Mouse (Mus musculus) liver, postnatal 0 days (tissue): ENCODE measurements around the gene Prr18. TPM values are rescaled to one million over a fixed set of nuclear protein-coding genes. Genes with fewer than 3 reads are reported as not detected.

Experiments
- ATAC-seq: fragments of 200-750 bp; cut with Nextera tagmentation; 2 replicates; pipeline ENCODE4 v1.8.0; 2017; ENCODE audit warnings: mild to moderate bottlenecking, moderate library complexity
- DNase-seq: peaks from one replicate; pipeline ENCODE4 v3.0.0-alpha.2; 2016
- H3K27ac ChIP-seq: fragments of 300-500 bp; sonication (generic); 2 replicates; pipeline ENCODE4 v1.5.1; 2014; ENCODE audit warnings: antibody characterized with exemption, moderate library complexity, mild to moderate bottlenecking, low read depth
- H3K27me3 ChIP-seq: fragments of 300-500 bp; sonication (generic); 2 replicates; pipeline ENCODE4 v1.6.1; 2014; ENCODE audit warnings: low read length, control low read depth, mixed read lengths; ENCODE audit not compliant: insufficient read depth
- H3K36me3 ChIP-seq: fragments of 300-500 bp; sonication (generic); replicated peaks from 2 replicates; pipeline ENCODE4 v1.6.1; 2014; ENCODE audit warnings: mild to moderate bottlenecking, control low read depth, low read length, moderate library complexity, mixed read lengths; ENCODE audit not compliant: insufficient read depth
- H3K4me1 ChIP-seq: fragments of 300-500 bp; sonication (generic); 2 replicates; pipeline ENCODE4 v1.6.1; 2014; ENCODE audit warnings: antibody characterized with exemption, mild to moderate bottlenecking, control low read depth; ENCODE audit not compliant: insufficient read depth
- H3K4me2 ChIP-seq: fragments of 300-500 bp; sonication (generic); 2 replicates; pipeline ENCODE4 v1.6.1; 2014; ENCODE audit warnings: low read depth, mild to moderate bottlenecking, low read length, moderate library complexity, mixed read lengths
- H3K4me3 ChIP-seq: fragments of 300-500 bp; sonication (generic); 2 replicates; pipeline ENCODE4 v1.5.1; 2014; ENCODE audit warnings: low read depth, low read length
- H3K9ac ChIP-seq: fragments of 300-500 bp; sonication (generic); replicated peaks from 2 replicates; pipeline ENCODE4 v1.6.1; 2014; ENCODE audit warnings: mild to moderate bottlenecking, moderate library complexity
- H3K9me3 ChIP-seq: fragments of 300-500 bp; sonication (generic); 2 replicates; pipeline ENCODE4 v1.6.1; 2016; ENCODE audit warnings: mild to moderate bottlenecking, control low read depth, low read length, mixed read lengths
- CTCF ChIP-seq: sonication (generic); IDR thresholded peaks from 2 replicates; pipeline ENCODE4 v1.5.1; 2016; ENCODE audit warnings: antibody characterized with exemption, low read depth
- EP300 ChIP-seq: IDR thresholded peaks from 2 replicates; pipeline ENCODE4 v1.6.1; 2016; ENCODE audit warnings: antibody characterized with exemption, low read depth, mild to moderate bottlenecking
- WGBS: fragments of 180-500 bp; shearing (Covaris S2); extraction: QIAGEN DNeasy Blood & Tissue Kit; methylation state at CpG from one replicate; pipeline ENCODE4 v1.1.7; 2014; ENCODE audit not compliant: insufficient replicate concordance; 5-methylcytosine and 5-hydroxymethylcytosine counted together
- polyA plus RNA-seq: library from polyadenylated mRNA; unstranded; fragments of >200 nt; fragmentation: Nextera tagmentation; extraction: Ambion mirVana; gene quantifications from 2 replicates; pipeline ENCODE4 v1.2.1, GENCODE M21; 2015

The Prr18 gene
- polyA plus RNA-seq, 1 experiment from 2014 or later: not detected

GRCm38 (mm10) chr17:8298281-8298680, 39.0 kb upstream of the Prr18 start:
- Histone ChIP-seq H3K36me3 (peaks cover 23% of the 10 kb centered on the region), H3K9ac (no peak overlapping the region), H3K9me3 (no peaks in the 10 kb centered on the region), H3K4me2 (no peak overlapping the region), H3K4me3 (no peak overlapping the region), H3K27ac (peak overlapping the region; percentile 75; the same call in 1 of the 2 replicates), H3K4me1 (peaks cover 12% of the 10 kb centered on the region), H3K27me3 (no peaks in the 10 kb centered on the region)
- WGBS: 81% methylated on average over 2 of the region's 2 CpGs
- ATAC-seq: no peak
- DNase-seq: no peak
- no peak for TF ChIP-seq CTCF
- no peak for TF ChIP-seq EP300

GRCm38 (mm10) chr17:8299524-8299923, 37.7 kb upstream of the Prr18 start:
- peak; percentile 91 for ATAC-seq
- H3K27ac ChIP-seq: peak overlapping the region; percentile 75
- peaks cover 20% of the 10 kb centered on the region for H3K36me3 ChIP-seq
- peak; percentile 60 for DNase-seq
- no peak for TF ChIP-seq CTCF
- peak; percentile 29; the same call in 1 of the 2 replicates for TF ChIP-seq EP300
- no peak overlapping the region for H3K9ac ChIP-seq
- no peaks in the 10 kb centered on the region for H3K9me3 ChIP-seq
- H3K4me2 ChIP-seq: no peak overlapping the region
- no peaks in the 10 kb centered on the region for H3K27me3 ChIP-seq
- H3K4me1 ChIP-seq: peaks cover 12% of the 10 kb centered on the region
- no peak overlapping the region for H3K4me3 ChIP-seq

GRCm38 (mm10) chr17:8301515-8301914, 35.7 kb upstream of the Prr18 start:
- 68% methylated on average over 4 of the region's 4 CpGs for WGBS

GRCm38 (mm10) chr17:8302772-8303438, 34.4 kb upstream of the Prr18 start:
- ATAC-seq (no peak), DNase-seq (no peak)
- H3K27me3 ChIP-seq: no peaks in the 10 kb centered on the region
- H3K9ac ChIP-seq: no peak overlapping the region
- no peaks in the 10 kb centered on the region for H3K9me3 ChIP-seq
- H3K27ac ChIP-seq: no peak overlapping the region
- TF ChIP-seq CTCF (no peak), EP300 (no peak)
- H3K4me1 ChIP-seq: peaks cover 10% of the 10 kb centered on the region
- H3K4me3 ChIP-seq: no peak overlapping the region
- WGBS: 53% methylated on average over 7 of the region's 7 CpGs
- H3K36me3 ChIP-seq: peaks cover 8% of the 10 kb centered on the region
- no peak overlapping the region for H3K4me2 ChIP-seq

More at GRCm38 (mm10) chr17:8301515-8301914, 35.7 kb upstream of the Prr18 start:
- ATAC-seq: no peak
- Histone ChIP-seq H3K36me3 (peaks cover 12% of the 10 kb centered on the region), H3K9ac (no peak overlapping the region), H3K4me2 (no peak overlapping the region), H3K9me3 (no peaks in the 10 kb centered on the region), H3K27me3 (no peaks in the 10 kb centered on the region), H3K4me3 (no peak overlapping the region), H3K27ac (no peak overlapping the region), H3K4me1 (peaks cover 12% of the 10 kb centered on the region)
- no peak for DNase-seq
- TF ChIP-seq EP300 (no peak), CTCF (peak; percentile 30; the same call in 1 of the 2 replicates)

GRCm38 (mm10) chr17:8303671-8304070, 33.6 kb upstream of the Prr18 start:
- H3K27ac ChIP-seq: no peak overlapping the region
- no peaks in the 10 kb centered on the region for H3K9me3 ChIP-seq
- no peak overlapping the region for H3K4me2 ChIP-seq
- H3K9ac ChIP-seq: no peak overlapping the region
- peaks cover 10% of the 10 kb centered on the region for H3K4me1 ChIP-seq
- no peaks in the 10 kb centered on the region; the same call in 1 of the 2 replicates for H3K36me3 ChIP-seq
- H3K27me3 ChIP-seq: no peaks in the 10 kb centered on the region
- ATAC-seq (no peak), DNase-seq (no peak)
- WGBS: 73% methylated on average over 5 of the region's 5 CpGs
- TF ChIP-seq CTCF (no peak), EP300 (no peak)
- H3K4me3 ChIP-seq: no peak overlapping the region

GRCm38 (mm10) chr17:8305801-8306200, 31.5 kb upstream of the Prr18 start:
- 45% methylated on average over 3 of the region's 3 CpGs for WGBS
- H3K4me1 ChIP-seq: no peaks in the 10 kb centered on the region; the same call in 1 of the 2 replicates
- ATAC-seq (no peak; the same call in 1 of the 2 replicates), DNase-seq (no peak)
- no peak overlapping the region for H3K4me2 ChIP-seq
- no peak overlapping the region for H3K27ac ChIP-seq
- TF ChIP-seq CTCF: peak; percentile 55
- no peak for TF ChIP-seq EP300
- no peaks in the 10 kb centered on the region for H3K9me3 ChIP-seq
- H3K9ac ChIP-seq: no peak overlapping the region
- H3K36me3 ChIP-seq: no peaks in the 10 kb centered on the region
- H3K27me3 ChIP-seq: no peaks in the 10 kb centered on the region
- H3K4me3 ChIP-seq: no peak overlapping the region
